Mouse (Mus musculus) CH12.LX (cell line): ENCODE data around the gene Tmed6.

Source experiments
- CHD1 ChIP-seq: IDR thresholded peaks from 2 replicates; pipeline ENCODE4 v1.6.1; 2012; ENCODE audit warnings: low read depth, low read length, improper control_type of control experiment, inconsistent platforms
- CHD2 ChIP-seq: IDR thresholded peaks from 2 replicates; pipeline ENCODE4 v1.6.1; 2011; ENCODE audit warnings: low read length, improper control_type of control experiment
- CTCF ChIP-seq, 2 experiments: IDR thresholded peaks in 1 of 2; conservative IDR thresholded peaks in 1 of 2; 2 replicates each; pipeline ENCODE4 v1.5.1; 2011 to 2012; ENCODE audit warnings: low read depth in 2 of 2, low read length in 2 of 2, improper control_type of control experiment in 1 of 2, inconsistent platforms in 1 of 2, mild to moderate bottlenecking in 1 of 2, moderate library complexity in 1 of 2
- ELF1 ChIP-seq: IDR thresholded peaks from 2 replicates; pipeline ENCODE4 v1.6.1; 2014; ENCODE audit warnings: low read depth, mild to moderate bottlenecking, inconsistent platforms, low read length, improper control_type of control experiment
- EP300 ChIP-seq: IDR thresholded peaks from 2 replicates; pipeline ENCODE4 v1.6.1; 2011; ENCODE audit warnings: low read length, improper control_type of control experiment
- HCFC1 ChIP-seq: IDR thresholded peaks from 2 replicates; pipeline ENCODE4 v1.6.1; 2012; ENCODE audit warnings: low read depth, mild to moderate bottlenecking, inconsistent platforms, low read length, improper control_type of control experiment
- MEF2A ChIP-seq: IDR thresholded peaks from 2 replicates; pipeline ENCODE4 v1.6.1; 2014; ENCODE audit warnings: low read depth, mild to moderate bottlenecking, inconsistent platforms, low read length, improper control_type of control experiment, borderline replicate concordance
- MXI1 ChIP-seq: IDR thresholded peaks from 2 replicates; pipeline ENCODE4 v1.6.1; 2011; ENCODE audit warnings: mild to moderate bottlenecking, low read depth, low read length, improper control_type of control experiment
- POLR2A ChIP-seq: IDR thresholded peaks from 2 replicates; pipeline ENCODE4 v1.6.1; 2011; ENCODE audit warnings: low read depth, mild to moderate bottlenecking, improper control_type of control experiment, low read length

DNA sequence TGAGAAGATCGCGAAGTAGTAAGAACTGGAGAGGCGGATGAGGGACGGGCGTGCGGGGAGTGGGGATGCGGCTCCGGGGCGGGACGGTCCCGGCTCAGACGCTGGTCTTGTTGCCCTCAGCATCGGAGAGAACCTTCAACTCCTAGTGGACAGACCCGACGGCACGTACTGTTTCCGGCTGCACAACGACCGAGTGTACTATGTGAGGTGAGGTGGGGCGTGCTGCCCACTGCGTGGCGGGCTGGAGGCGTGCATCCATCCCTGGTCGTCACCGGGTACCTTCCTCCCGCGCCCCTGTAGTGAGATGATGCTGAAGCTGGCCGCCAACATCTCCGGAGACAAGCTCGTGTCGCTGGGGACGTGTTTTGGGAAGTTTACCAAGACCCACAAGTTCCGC is 8.5 kb downstream of the Tmed6 start:
- TF ChIP-seq POLR2A (no peak), CTCF (conservative IDR thresholded peaks at IDR 0.05 in 1 of 2, IDR thresholded peaks at IDR 0.05 in 1 of 2; ENCODE audit: low read depth in 2 of 2, low read length in 2 of 2) (no peak; a peak in 1 of 4 replicates), MEF2A (no peak; the same call in 1 of the 2 replicates), ELF1 (no peak), EP300 (no peak), CHD2 (no peak), MXI1 (no peak), HCFC1 (no peak), CHD1 (no peak)
